Mouse (Mus musculus): ENCODE data around the gene Ski.

DNA sequence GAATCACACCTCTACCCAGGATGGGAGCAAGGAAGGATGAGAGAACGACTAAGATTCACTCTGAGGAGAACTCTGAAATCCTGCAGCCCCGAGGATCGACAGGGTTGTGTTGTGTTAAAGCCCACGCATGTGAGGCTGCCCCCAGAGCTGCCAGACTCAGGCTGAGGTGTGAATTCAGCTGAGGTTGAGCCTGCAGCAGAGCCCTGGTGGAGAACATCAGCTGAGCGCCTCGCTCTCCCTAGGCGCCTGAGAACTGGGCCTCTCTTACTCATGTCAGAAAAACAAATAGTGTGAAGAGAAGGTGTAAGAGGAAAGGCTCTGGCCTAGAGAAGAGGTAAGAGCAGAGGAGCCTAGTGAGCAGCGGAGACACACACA lies 63.9 kb downstream of the Ski start:
- TF ChIP-seq CTCF (IDR thresholded peaks at IDR 0.05; ENCODE audit: low read depth) (no peak), EP300 (IDR thresholded peaks at IDR 0.05; ENCODE audit: low read depth) (no peak)
